Mouse (Mus musculus) MN1 (cell line): Measurements from ENCODE around the gene Sds.

Experiments used
- DNase-seq: peaks from one replicate; pipeline ENCODE4 v3.0.0-alpha.2; 2016; ENCODE audit warnings: low spot score

Sds gene

GRCm38 (mm10) chr5:120515451-120515850 lies 39.1 kb downstream of the Sds start:
- no peak for DNase-seq

DNA sequence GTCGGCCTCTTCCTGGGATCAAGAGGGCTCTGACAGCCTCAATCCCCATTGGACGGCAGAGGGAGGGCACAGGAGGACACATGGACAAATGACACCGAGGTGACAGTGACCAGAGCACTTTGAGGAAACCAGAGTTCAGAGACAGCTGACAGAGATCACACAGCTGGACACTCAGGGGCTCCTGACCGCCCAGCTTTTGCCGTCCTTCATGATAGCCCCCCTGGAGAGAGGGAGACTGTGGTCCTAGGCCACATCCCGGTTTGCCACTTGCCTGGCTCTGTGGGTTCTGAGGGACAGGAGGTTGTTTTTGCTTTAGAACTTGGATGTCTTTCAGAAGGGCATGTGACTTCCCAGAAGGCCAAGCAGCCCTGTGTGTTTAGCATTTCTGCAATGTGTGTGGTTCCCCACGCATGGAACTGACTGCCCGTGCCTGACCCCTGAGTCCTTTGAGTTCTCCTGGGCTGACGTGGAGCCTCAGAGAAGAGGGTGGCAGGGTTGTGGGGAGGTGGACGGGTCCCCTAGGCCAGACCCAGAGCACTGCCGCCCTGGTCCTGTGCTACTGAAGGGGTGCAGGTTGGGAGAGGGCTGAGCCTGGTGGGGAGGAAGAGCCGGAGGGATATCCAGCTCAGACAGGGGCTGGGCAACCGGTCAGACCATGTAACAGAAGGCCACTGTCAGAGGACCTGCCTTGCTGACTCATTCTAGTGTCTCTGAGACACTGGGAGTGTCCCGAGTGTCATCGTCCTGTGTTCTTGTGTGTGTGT lies 40.1 kb downstream of the Sds start:
- DNase-seq, result peak; percentile 54

GRCm38 (mm10) chr5:120517552-120517951 lies 41.2 kb downstream of the Sds start:
- peak; percentile 66 for DNase-seq

- peak; percentile 26 for DNase-seq
These were observed 46.3 kb downstream of the Sds start for GRCm38 (mm10) chr5:120522649-120523048.

DNA sequence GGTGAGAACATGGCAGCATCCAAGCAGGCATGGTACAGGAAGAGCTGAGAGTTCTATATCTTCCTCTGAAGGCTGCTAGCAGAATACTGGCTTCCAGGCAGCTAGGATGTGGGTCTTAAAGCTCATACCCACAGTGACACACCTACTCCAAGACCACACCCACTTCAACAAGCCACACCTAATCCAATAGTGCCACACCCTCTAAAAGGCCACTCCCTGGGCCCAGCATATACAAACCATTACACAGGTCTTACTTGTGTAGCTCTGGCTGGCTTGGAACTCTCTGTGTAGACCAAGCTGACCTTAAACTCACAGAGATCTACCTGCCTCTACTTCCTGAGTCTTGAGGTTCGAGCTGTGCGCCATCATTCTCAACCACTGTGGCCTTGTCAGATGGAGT lies 48.4 kb downstream of the Sds start:
- DNase-seq, result no peak

DNA sequence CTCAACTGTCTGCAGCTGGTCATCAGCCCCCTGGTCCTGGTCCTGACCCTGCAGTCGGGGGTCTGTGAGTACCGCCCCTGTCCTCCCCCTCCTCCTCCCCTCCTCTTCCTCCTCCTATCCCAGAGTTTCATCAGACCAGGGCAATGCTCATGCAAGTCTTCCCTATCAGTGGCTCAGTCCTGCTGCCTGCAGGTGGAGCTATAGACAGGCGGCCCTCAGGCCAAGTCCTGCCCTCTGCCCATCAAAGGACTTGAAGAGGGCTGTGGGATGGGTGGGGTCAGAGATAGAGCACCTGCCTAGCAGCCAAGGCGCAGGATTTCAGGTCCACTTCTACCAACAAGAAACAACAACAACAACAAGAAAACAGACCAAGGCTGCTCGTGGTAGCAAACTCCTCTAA lies 49.4 kb downstream of the Sds start:
- DNase-seq, result no peak

DNA sequence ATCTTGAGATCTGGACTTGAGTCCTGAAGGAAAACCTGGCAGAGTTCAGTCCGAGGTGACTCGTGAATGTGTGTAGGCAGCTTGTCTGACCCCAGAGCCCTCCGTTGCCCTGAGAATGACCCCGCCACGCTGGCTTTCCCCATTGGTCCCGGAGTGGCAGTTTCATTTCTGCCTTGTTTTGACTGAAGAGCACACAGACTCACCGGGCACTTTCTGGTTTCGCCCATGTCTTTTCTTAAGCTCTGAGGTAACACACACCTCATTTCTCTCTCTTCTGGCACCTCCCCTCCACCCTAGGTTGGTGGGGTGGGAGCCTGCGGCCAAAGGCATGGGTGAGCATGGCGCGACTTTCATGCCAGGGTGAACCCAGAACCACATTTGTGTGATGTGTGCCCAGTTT lies 50.0 kb downstream of the Sds start:
- no peak for DNase-seq

GRCm38 (mm10) chr5:120527296-120527964 lies 51.1 kb downstream of the Sds start:
- no peak for DNase-seq

DNA sequence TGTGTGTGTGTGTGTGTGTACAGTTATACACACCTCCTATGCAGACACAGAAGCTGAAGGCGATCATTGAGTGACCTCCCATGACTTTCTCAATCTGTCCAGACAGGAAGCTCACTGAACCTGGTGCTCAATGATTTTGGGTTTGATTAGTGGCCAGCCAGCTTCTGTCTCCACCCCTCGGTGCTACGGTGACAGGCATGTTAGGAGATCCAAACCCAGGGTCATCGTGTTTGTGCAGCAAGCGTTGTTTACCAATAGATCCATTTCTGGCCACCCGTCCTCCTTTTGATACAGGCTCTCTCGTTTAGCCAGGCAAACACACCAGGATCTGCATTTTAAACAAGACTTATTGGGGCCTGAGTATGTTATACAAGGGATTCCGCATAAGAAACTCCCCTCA lies 55.3 kb downstream of the Sds start:
- DNase-seq, result no peak
